Mouse (Mus musculus) E14TG2a.4 (cell line): Measurements from ENCODE around the gene Mdh2.

ENCODE experiments used
- CTCF ChIP-seq: conservative IDR thresholded peaks from 2 replicates; pipeline ENCODE4 v1.5.1; 2014; ENCODE audit warnings: low read length
- NANOG ChIP-seq: IDR thresholded peaks from 2 replicates; pipeline ENCODE4 v1.6.1; 2014; ENCODE audit warnings: borderline replicate concordance, low read length, mixed read lengths

DNA sequence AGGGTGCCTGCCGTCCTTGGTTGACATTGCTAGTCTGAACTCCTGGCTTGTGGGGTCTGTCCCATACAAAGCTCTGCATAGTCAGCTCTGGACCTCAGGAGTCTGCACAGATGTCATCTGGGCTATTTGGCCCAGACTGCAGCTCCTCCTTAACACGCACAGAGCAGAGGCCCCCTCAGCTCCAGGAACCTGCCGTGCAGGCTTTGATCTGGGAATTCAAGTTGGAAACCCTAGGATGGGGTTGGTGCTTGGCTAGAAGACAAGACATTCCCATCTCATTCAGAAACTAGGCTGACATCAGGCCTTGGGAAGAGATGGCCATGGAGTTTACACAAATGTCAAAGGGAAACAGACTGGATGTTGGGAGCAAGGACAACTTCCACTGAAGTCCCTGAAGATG, 46.2 kb downstream of the Mdh2 start:
- TF ChIP-seq CTCF (no peak), NANOG (no peak)
